ENCODE assay signal across 10 mouse cellular contexts in genomic region chrX:164763764-164764445, GRCm38 (mm10).
A peak's percentile ranks its signal among the peaks of the same experiment; 100 is the strongest.
DNase-seq lines count a peak whose midpoint lies in the region; ATAC-seq and TF ChIP-seq lines count a peak whose summit lies in the region.
"Had no signal": no experiment of that assay in that cellular context is flagged by ENCODE, and none has a peak within 500 bp of the region (broad histone marks: within the 10 kb centered on the region; RNA-seq: fewer than 3 reads in every experiment).

No protein-coding gene starts in this region.

- no peak overlapping the region for H3K27ac ChIP-seq in hindbrain, embryonic 13.5 days
- no peak overlapping the region for H3K27ac ChIP-seq in hindbrain, embryonic 10.5 days
- H3K27ac ChIP-seq in stomach, embryonic 16.5 days (ENCODE audit: low read length), result no peak overlapping the region
- H3K27ac ChIP-seq in stomach, postnatal 0 days (replicated peaks), result no peak overlapping the region
- no peak overlapping the region for H3K27ac ChIP-seq in kidney, postnatal 0 days
- H3K27ac ChIP-seq: macrophage had no signal

- 69% methylated on average over 2 of the region's 2 CpGs for WGBS in hindbrain, embryonic 13.5 days
- WGBS in hindbrain, embryonic 10.5 days, result 71% methylated on average over 2 of the region's 2 CpGs
- 53% methylated on average over 2 of the region's 2 CpGs for WGBS in stomach, embryonic 16.5 days
- WGBS in stomach, postnatal 0 days, result 55% methylated on average over 2 of the region's 2 CpGs
- WGBS in kidney, postnatal 0 days, result 63% methylated on average over 2 of the region's 2 CpGs

- H3K27me3 ChIP-seq in hindbrain, embryonic 13.5 days, result no peaks in the 10 kb centered on the region
- no peaks in the 10 kb centered on the region; the same call in 1 of the 2 replicates for H3K27me3 ChIP-seq in hindbrain, embryonic 10.5 days (ENCODE audit: insufficient read depth, poor library complexity, severe bottlenecking)
- H3K27me3 ChIP-seq in stomach, embryonic 16.5 days (ENCODE audit: control insufficient read depth, insufficient read depth, low read length), result no peaks in the 10 kb centered on the region
- H3K27me3 ChIP-seq in stomach, postnatal 0 days (ENCODE audit: control insufficient read depth, insufficient read depth, low read length), result no peaks in the 10 kb centered on the region
- no peaks in the 10 kb centered on the region for H3K27me3 ChIP-seq in kidney, postnatal 0 days (ENCODE audit: insufficient read depth, low read length)

- no peaks in the 10 kb centered on the region for H3K36me3 ChIP-seq in hindbrain, embryonic 13.5 days
- no peaks in the 10 kb centered on the region for H3K36me3 ChIP-seq in hindbrain, embryonic 10.5 days
- no peaks in the 10 kb centered on the region for H3K36me3 ChIP-seq in stomach, embryonic 16.5 days (ENCODE audit: control insufficient read depth, insufficient read depth, low read length)
- no peaks in the 10 kb centered on the region for H3K36me3 ChIP-seq in stomach, postnatal 0 days (ENCODE audit: control insufficient read depth, insufficient read depth, low read length)
- no peaks in the 10 kb centered on the region for H3K36me3 ChIP-seq in kidney, postnatal 0 days (ENCODE audit: insufficient read depth, low read length)

- no peaks in the 10 kb centered on the region for H3K4me1 ChIP-seq in hindbrain, embryonic 13.5 days (replicated peaks)
- no peaks in the 10 kb centered on the region for H3K4me1 ChIP-seq in hindbrain, embryonic 10.5 days (replicated peaks)
- H3K4me1 ChIP-seq in stomach, embryonic 16.5 days (ENCODE audit: control insufficient read depth, insufficient read depth, low read length), result no peaks in the 10 kb centered on the region
- no peaks in the 10 kb centered on the region for H3K4me1 ChIP-seq in stomach, postnatal 0 days (replicated peaks; ENCODE audit: control insufficient read depth, insufficient read depth)
- no peaks in the 10 kb centered on the region for H3K4me1 ChIP-seq in kidney, postnatal 0 days (replicated peaks; ENCODE audit: insufficient read depth, low read length)

- TF ChIP-seq CTCF in stomach, postnatal 0 days (IDR thresholded peaks at IDR 0.05; ENCODE audit: low read depth), result no peak
- TF ChIP-seq CTCF in kidney, postnatal 0 days (IDR thresholded peaks at IDR 0.05; ENCODE audit: low read depth), result no peak

- H3K9ac ChIP-seq in hindbrain, embryonic 13.5 days, result no peak overlapping the region
- H3K9ac ChIP-seq in stomach, embryonic 16.5 days (ENCODE audit: low read length), result no peak overlapping the region
- no peak overlapping the region for H3K9ac ChIP-seq in stomach, postnatal 0 days (ENCODE audit: low read length)
- H3K9ac ChIP-seq in kidney, postnatal 0 days (ENCODE audit: low read depth, low read length), result no peak overlapping the region

- DNase-seq in hindbrain, embryonic 10.5 days (ENCODE audit: low spot score), result no peak
- DNase-seq in stomach, postnatal 0 days (ENCODE audit: low spot score), result no peak
- peak; percentile 71 for DNase-seq in kidney, postnatal 0 days (ENCODE audit: low spot score)
- peak; percentile 11 for DNase-seq in retina, postnatal 7 days (ENCODE audit: low read depth, low spot score)
- no peak for DNase-seq in frontal cortex, adult 2 months (ENCODE audit: extremely low spot score in 1 of 2, low spot score in 1 of 2)
- DNase-seq in embryo, embryonic 10.5 days (ENCODE audit: low spot score), result no peak
- DNase-seq: right cerebral cortex, adult 18-20 months had no signal

- no peaks in the 10 kb centered on the region for H3K9me3 ChIP-seq in hindbrain, embryonic 13.5 days
- no peaks in the 10 kb centered on the region for H3K9me3 ChIP-seq in hindbrain, embryonic 10.5 days
- H3K9me3 ChIP-seq in stomach, embryonic 16.5 days (replicated peaks; ENCODE audit: control insufficient read depth, low read length), result no peaks in the 10 kb centered on the region
- H3K9me3 ChIP-seq in stomach, postnatal 0 days (ENCODE audit: control insufficient read depth, low read length), result no peaks in the 10 kb centered on the region
- no peaks in the 10 kb centered on the region for H3K9me3 ChIP-seq in kidney, postnatal 0 days (replicated peaks; ENCODE audit: low read length)

- no peak overlapping the region for H3K4me3 ChIP-seq in hindbrain, embryonic 13.5 days
- H3K4me3 ChIP-seq in hindbrain, embryonic 10.5 days, result no peak overlapping the region
- no peak overlapping the region for H3K4me3 ChIP-seq in stomach, embryonic 16.5 days (replicated peaks; ENCODE audit: low read length)
- no peak overlapping the region for H3K4me3 ChIP-seq in stomach, postnatal 0 days (ENCODE audit: low read depth, low read length)
- H3K4me3 ChIP-seq in kidney, postnatal 0 days (replicated peaks; ENCODE audit: low read depth, low read length), result no peak overlapping the region

- TF ChIP-seq EP300 in stomach, postnatal 0 days (optimal IDR thresholded peaks at IDR 0.05), result no peak

- ATAC-seq in hindbrain, embryonic 13.5 days (ENCODE audit: low FRiP score), result peak; percentile 89
- ATAC-seq in stomach, embryonic 16.5 days (ENCODE audit: insufficient read depth, low FRiP score), result peak; percentile 74; the same call in 1 of the 2 replicates
- ATAC-seq in stomach, postnatal 0 days (ENCODE audit: low FRiP score, low TSS enrichment), result no peak
- ATAC-seq in kidney, postnatal 0 days (replicated peaks; ENCODE audit: low FRiP score, low read depth), result no peak

- no peak overlapping the region for H3K4me2 ChIP-seq in hindbrain, embryonic 13.5 days
- no peak overlapping the region for H3K4me2 ChIP-seq in stomach, embryonic 16.5 days (ENCODE audit: low read depth, low read length)
- no peak overlapping the region for H3K4me2 ChIP-seq in stomach, postnatal 0 days (replicated peaks; ENCODE audit: low read depth)
- no peak overlapping the region for H3K4me2 ChIP-seq in kidney, postnatal 0 days (ENCODE audit: low read length)

Comparison
In these comparisons a context has a peak if more than half of its experiments do, and no peak if none do; other contexts are left out.
1. ATAC-seq: peak in hindbrain, embryonic 13.5 days (single experiment) and stomach, embryonic 16.5 days (single experiment); none in stomach, postnatal 0 days (single experiment) and kidney, postnatal 0 days (single experiment).
2. DNase-seq: peak in kidney, postnatal 0 days (single experiment) and retina, postnatal 7 days (single experiment); none in hindbrain, embryonic 10.5 days (single experiment), stomach, postnatal 0 days (single experiment), frontal cortex, adult 2 months (0 of 2) and embryo, embryonic 10.5 days (single experiment).